Mouse (Mus musculus) stomach, embryonic 14.5 days (tissue): Measurements from ENCODE around the gene Zfp14. TPM values are rescaled to one million over a fixed set of nuclear protein-coding genes. Genes with fewer than 3 reads are reported as not detected.
A peak's percentile ranks its signal among the peaks of the same experiment; 100 is the strongest.

Experiments
- ATAC-seq: fragments of 200-750 bp; cut with Nextera tagmentation; 2 replicates; pipeline ENCODE4 v1.8.0; 2017; ENCODE audit warnings: low read depth, moderate TSS enrichment; ENCODE audit not compliant: insufficient number of reproducible peaks, insufficient read depth, low FRiP score
- H3K27ac ChIP-seq: fragments of 300-500 bp; sonication (generic); 2 replicates; pipeline ENCODE4 v1.5.1; 2014; ENCODE audit warnings: mild to moderate bottlenecking, low read length, moderate library complexity, mixed read lengths
- H3K27me3 ChIP-seq: fragments of 300-500 bp; sonication (generic); 2 replicates; pipeline ENCODE4 v1.6.1; 2014; ENCODE audit warnings: low read length, control low read depth, mixed read lengths; ENCODE audit not compliant: control insufficient read depth, insufficient read depth
- H3K36me3 ChIP-seq: fragments of 300-500 bp; sonication (generic); 2 replicates; pipeline ENCODE4 v1.6.1; 2014; ENCODE audit warnings: mild to moderate bottlenecking, control low read depth, low read length, moderate library complexity, mixed read lengths; ENCODE audit not compliant: control insufficient read depth, insufficient read depth
- H3K4me1 ChIP-seq: fragments of 300-500 bp; sonication (generic); 2 replicates; pipeline ENCODE4 v1.6.1; 2014; ENCODE audit warnings: low read length, control low read depth, mixed read lengths; ENCODE audit not compliant: control insufficient read depth, insufficient read depth
- H3K4me2 ChIP-seq: fragments of 300-500 bp; sonication (generic); replicated peaks from 2 replicates; pipeline ENCODE4 v1.6.1; 2014; ENCODE audit warnings: low read depth, low read length, control low read depth
- H3K4me3 ChIP-seq: fragments of 300-500 bp; sonication (generic); 2 replicates; pipeline ENCODE4 v1.5.1; 2014; ENCODE audit warnings: low read depth, low read length, control low read depth
- H3K9ac ChIP-seq: fragments of 300-500 bp; sonication (generic); replicated peaks from 2 replicates; pipeline ENCODE4 v1.6.1; 2014; ENCODE audit warnings: low read depth, mild to moderate bottlenecking, control low read depth, low read length, moderate library complexity, mixed read lengths
- H3K9me3 ChIP-seq: fragments of 300-500 bp; sonication (generic); 2 replicates; pipeline ENCODE4 v1.6.1; 2016; ENCODE audit warnings: low read depth, low read length, control low read depth; ENCODE audit not compliant: control insufficient read depth
- WGBS: fragments of 180-500 bp; shearing (Covaris S2); extraction: QIAGEN DNeasy Blood & Tissue Kit; methylation state at CpG from one replicate; pipeline ENCODE4 v1.1.7; 2014; 5-methylcytosine and 5-hydroxymethylcytosine counted together
- polyA plus RNA-seq: library from polyadenylated mRNA; unstranded; fragments of >200 nt; fragmentation: Nextera tagmentation; extraction: Ambion mirVana; gene quantifications from 2 replicates; pipeline ENCODE4 v1.2.1, GENCODE M21; 2014

Gene Zfp14
- polyA plus RNA-seq, 1 experiment from 2014 or later: 3.6 TPM

DNA sequence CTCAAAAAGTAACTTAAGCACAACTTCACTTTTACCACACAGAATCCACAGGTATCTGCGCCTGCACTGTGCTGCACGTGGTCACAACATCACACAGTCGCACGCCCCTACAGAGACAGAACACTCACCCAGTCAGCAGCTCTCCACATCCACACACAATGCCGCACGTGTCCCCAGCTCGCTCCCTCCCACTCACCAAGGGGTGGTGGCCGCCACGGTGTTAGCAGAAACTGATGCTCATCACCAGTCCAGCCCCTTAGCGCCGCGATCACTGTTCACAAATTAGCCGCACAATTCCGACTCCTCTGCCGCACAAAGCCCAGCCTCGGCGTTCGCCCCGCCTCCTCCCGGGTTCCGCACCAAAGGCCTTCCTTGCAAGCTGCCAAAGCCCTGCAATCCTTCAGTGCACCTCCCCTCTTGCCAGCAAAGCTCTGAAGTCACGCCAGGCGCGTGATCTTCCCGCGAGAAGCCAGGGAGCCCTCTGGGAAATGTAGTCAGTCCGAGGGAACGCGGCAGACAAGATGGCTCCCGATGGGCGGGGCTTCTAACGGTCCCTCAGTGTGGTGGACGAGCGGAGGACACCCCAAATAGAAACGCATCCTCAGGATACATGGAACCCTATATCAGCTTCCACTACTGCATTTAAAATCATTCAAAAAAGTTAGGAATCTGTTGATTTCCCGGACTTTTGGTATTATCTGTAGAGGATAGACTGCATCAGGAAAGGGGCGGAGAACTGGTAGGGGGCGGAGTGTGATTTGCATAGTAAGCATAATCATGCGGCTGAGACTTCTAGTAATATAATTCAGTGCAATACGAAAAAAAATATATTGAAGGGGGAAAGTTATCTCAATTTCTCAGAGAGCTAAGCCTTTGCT is 39.2 kb upstream of the Zfp14 start, which contains the start of the genes Gm26920 and Zfp566:
TSS of gene Gm26920 (minus strand) at position 319 of the 878 bp plus-strand sequence.
TSS of gene Zfp566 (minus strand) at position 436 of the 878 bp plus-strand sequence.
- Histone ChIP-seq H3K4me3 (peak within 1 kb of the TSS; percentile 42), H3K4me2 (peak within 1 kb of the TSS; percentile 66), H3K27ac (peak within 1 kb of the TSS; percentile 40; the same call in 1 of the 2 replicates), H3K27me3 (no peaks in the 10 kb centered on the region), H3K36me3 (peaks cover 17% of the 10 kb centered on the region), H3K9ac (peak within 1 kb of the TSS; percentile 34), H3K4me1 (peaks cover 11% of the 10 kb centered on the region; the same call in 1 of the 2 replicates), H3K9me3 (no peaks in the 10 kb centered on the region)
- WGBS: under 1% methylated on average over 40 of the region's 40 CpGs
- peak; percentile 92 for ATAC-seq

DNA sequence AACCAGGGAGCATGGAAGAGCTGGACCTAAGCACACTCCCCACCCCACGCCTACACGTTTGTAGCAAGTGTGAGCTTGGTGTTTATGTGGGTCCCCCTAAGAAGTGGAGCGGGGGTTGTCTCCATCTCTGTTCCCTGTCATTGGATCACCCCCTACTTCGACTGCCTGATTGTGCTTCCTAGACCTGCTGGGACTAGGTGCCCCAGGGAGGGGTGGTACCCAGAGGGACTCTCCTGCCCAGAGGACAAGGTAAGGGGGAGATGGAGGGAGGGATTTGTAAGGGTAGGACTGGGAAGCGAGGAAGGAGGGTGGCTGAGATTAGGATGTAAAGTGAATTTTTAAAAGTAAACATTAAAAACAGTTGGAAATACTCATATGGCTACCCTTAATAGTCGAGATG is 38.2 kb upstream of the Zfp14 start:
- Histone ChIP-seq H3K4me2 (peak overlapping the region; percentile 64), H3K27me3 (no peaks in the 10 kb centered on the region), H3K9me3 (no peaks in the 10 kb centered on the region), H3K36me3 (peaks cover 25% of the 10 kb centered on the region), H3K4me3 (peak overlapping the region; percentile 42), H3K27ac (no peak overlapping the region), H3K9ac (peak overlapping the region; percentile 34), H3K4me1 (peaks cover 11% of the 10 kb centered on the region; the same call in 1 of the 2 replicates)
- whole genome bisulfite sequencing: 13% methylated on average over 6 of the region's 6 CpGs
- ATAC-seq: no peak

DNA sequence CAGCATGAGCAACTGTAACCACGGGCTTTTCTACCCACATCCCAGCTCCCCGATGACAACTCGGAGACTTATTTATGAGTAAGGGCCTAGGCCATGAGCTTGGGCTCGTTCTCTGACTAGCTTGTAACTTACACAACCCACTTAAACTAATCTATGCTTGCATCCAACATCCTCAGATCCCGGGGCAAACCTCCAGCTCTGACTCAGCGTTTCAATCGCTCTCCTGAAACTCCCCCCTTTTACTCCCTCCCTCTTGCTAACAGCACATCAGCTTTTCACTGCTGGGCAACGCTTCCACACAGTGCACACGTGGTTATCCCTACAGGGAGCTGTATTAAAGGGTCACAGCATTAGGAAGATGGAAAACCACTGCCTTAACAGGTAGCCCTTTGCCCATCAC is 35.3 kb upstream of the Zfp14 start:
- Histone ChIP-seq H3K9ac (no peak overlapping the region), H3K4me1 (peaks cover 6% of the 10 kb centered on the region; the same call in 1 of the 2 replicates), H3K4me3 (no peak overlapping the region), H3K9me3 (no peaks in the 10 kb centered on the region), H3K27ac (no peak overlapping the region), H3K27me3 (no peaks in the 10 kb centered on the region), H3K4me2 (no peak overlapping the region), H3K36me3 (peaks cover 27% of the 10 kb centered on the region)
- WGBS: 92% methylated on average over 9 of the region's 9 CpGs
- ATAC-seq: no peak

DNA sequence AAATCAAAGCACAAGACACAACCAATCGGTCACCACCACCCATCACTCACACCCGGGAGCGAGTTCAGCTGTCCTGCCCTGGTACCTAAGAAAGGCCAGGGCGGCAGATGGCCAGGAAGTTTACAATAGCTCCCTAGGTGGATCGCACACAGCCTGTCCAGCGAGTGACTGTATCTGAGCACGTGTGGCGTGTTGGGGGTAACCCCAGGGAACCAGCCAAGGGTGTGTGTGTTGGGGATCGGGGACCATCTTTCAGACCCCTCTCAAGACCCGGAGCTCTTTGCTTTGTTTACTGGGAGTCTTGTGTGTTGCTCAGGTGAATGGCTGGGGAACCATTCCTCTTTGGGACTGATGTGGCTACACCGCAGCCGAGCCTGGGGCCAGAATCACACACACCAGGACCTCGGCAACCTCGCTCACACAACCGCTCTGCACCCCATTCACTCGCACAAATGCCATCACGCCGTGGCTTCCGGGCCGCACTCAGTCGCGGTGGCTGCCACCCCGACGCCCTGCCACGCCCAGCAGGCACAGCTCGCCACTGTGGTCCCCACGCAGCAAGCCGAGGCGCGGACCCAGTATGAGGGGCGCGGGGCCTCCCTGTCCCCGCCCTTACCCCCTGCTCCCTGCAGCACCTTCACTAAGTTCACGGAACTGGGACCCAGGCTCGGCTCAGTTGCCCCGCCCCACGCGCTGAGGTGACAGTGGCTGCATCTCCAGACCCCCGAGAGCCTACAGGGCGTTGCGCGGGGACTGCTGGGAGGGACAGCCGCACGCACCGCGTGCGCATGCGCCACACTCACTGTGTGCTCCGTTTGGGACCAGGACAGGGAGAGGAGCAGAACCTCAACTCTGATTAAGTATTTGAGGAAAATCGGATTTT is 21.2 kb upstream of the Zfp14 start, which contains the start of gene Zfp82:
TSS of gene Zfp82 (minus strand) at position 755 of the 883 bp plus-strand sequence.
- H3K9me3 ChIP-seq: no peaks in the 10 kb centered on the region
- peaks cover 9% of the 10 kb centered on the region for H3K36me3 ChIP-seq
- no peak within 1 kb of the TSS for H3K27ac ChIP-seq
- under 1% methylated on average over 50 of the region's 50 CpGs for WGBS
- H3K4me3 ChIP-seq: peak within 1 kb of the TSS; percentile 73
- H3K4me2 ChIP-seq: peak within 1 kb of the TSS; percentile 73
- peak; percentile 89 for ATAC-seq
- no peaks in the 10 kb centered on the region for H3K27me3 ChIP-seq
- no peaks in the 10 kb centered on the region for H3K4me1 ChIP-seq
- H3K9ac ChIP-seq: peak within 1 kb of the TSS; percentile 47

DNA sequence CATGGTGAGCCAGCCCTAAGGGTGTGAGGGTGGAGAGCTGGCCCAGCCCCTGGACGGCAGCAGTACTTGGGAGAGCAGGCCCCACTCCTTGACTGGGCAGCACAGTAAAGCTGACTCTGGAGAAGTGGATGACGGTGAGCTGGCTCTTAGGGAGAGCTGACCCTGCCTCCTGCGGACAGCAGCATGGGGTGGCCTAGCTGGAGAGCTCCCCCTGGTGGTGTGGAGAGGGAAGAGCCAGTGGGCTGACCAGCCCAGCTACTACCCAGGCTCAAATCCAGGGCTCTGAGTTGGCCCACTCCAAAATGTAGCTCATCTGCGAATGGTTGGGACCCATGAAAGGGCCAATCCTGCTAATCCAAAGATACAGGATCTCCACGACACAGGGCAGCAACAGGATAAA is 13.4 kb upstream of the Zfp14 start:
- no peaks in the 10 kb centered on the region for H3K4me1 ChIP-seq
- no peak overlapping the region for H3K27ac ChIP-seq
- no peak overlapping the region for H3K9ac ChIP-seq
- WGBS: 81% methylated on average over 5 of the region's 5 CpGs
- no peak overlapping the region for H3K4me2 ChIP-seq
- peaks cover 20% of the 10 kb centered on the region for H3K36me3 ChIP-seq
- no peaks in the 10 kb centered on the region for H3K9me3 ChIP-seq
- H3K27me3 ChIP-seq: no peaks in the 10 kb centered on the region
- H3K4me3 ChIP-seq: no peak overlapping the region
- no peak for ATAC-seq

DNA sequence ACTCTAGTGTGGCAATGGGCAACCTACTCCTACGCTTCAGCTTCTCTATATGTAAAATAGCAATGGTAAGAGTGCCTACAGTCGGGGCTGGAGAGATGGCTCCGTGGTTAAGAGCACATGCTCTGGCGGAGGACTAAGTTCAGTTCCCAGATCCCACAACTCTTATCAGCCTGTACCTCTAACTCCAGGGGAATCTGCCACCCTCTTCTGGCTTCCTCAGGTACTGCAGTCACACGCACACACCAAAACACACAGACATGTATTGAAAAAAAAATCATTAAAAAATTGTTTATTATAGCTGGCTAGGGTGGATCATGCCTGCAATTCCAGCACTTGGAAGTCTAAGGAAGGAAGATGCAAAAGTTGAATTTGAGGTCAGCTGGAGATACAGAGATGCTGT is 11.3 kb upstream of the Zfp14 start:
- no peaks in the 10 kb centered on the region for H3K9me3 ChIP-seq
- H3K27me3 ChIP-seq: no peaks in the 10 kb centered on the region
- H3K4me3 ChIP-seq: no peak overlapping the region
- H3K27ac ChIP-seq: no peak overlapping the region
- no peak overlapping the region for H3K9ac ChIP-seq
- no peak overlapping the region for H3K4me2 ChIP-seq
- ATAC-seq: no peak
- H3K4me1 ChIP-seq: no peaks in the 10 kb centered on the region
- peaks cover 21% of the 10 kb centered on the region for H3K36me3 ChIP-seq
- 84% methylated on average over 5 of the region's 5 CpGs for WGBS

DNA sequence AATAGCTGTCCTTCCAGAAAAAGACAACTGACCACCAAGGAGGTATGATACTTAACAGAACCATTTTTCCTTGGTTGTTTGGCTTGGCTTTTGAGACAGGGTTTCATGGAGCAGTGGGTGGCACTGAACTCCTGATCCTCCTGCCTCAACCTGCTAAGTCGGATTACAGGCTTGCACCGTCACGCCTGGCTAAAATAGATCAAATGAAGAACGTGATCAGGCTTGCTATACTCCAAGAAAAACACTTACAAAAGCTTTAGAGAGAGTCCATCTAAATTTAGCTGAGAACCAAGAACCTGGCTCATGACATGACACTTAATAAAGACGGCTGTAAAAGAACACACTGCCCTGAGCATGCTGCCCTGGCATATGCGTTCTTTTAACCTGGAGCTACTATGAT is 9.2 kb upstream of the Zfp14 start:
- Histone ChIP-seq H3K4me1 (no peaks in the 10 kb centered on the region), H3K27ac (no peak overlapping the region), H3K27me3 (no peaks in the 10 kb centered on the region), H3K9ac (no peak overlapping the region), H3K36me3 (peaks cover 15% of the 10 kb centered on the region), H3K4me2 (no peak overlapping the region), H3K9me3 (no peaks in the 10 kb centered on the region), H3K4me3 (no peak overlapping the region)
- ATAC-seq: no peak
- 73% methylated on average over 6 of the region's 6 CpGs for WGBS

DNA sequence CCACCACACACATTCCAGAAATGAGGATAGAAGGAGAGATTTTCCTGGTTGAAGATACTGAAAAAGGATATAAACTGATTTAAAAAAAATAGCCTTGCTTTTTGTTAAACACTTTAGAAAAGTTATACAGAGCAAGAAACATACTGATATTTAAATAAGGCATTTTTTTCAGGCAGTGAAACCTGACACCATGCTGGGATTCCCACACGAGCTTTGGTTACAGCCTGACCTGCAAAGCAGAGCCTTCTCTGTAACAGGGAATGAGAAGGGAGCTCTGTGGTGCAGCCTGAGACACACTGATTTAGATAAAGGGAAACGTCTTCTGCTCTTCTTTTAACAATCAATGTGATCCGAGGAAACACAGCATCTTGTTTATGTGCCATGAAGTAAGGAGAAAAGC is 2.4 kb upstream of the Zfp14 start:
- no peaks in the 10 kb centered on the region for H3K36me3 ChIP-seq
- no peak overlapping the region for H3K27ac ChIP-seq
- under 1% methylated on average over 3 of the region's 3 CpGs for WGBS
- H3K4me1 ChIP-seq: peaks cover 5% of the 10 kb centered on the region; the same call in 1 of the 2 replicates
- H3K9ac ChIP-seq: no peak overlapping the region
- H3K9me3 ChIP-seq: no peaks in the 10 kb centered on the region
- no peak overlapping the region for H3K4me2 ChIP-seq
- no peak for ATAC-seq
- no peaks in the 10 kb centered on the region for H3K27me3 ChIP-seq
- no peak overlapping the region for H3K4me3 ChIP-seq
